Mouse (Mus musculus) lung, postnatal 0 days (tissue): ENCODE measurements around the gene Ccl22.

Experiments
- CTCF ChIP-seq: IDR thresholded peaks from 2 replicates; pipeline ENCODE4 v1.5.1; 2016; ENCODE audit warnings: antibody characterized with exemption, mild to moderate bottlenecking
- EP300 ChIP-seq: IDR thresholded peaks from 2 replicates; pipeline ENCODE4 v1.6.1; 2016; ENCODE audit warnings: antibody characterized with exemption, mild to moderate bottlenecking, control low read depth

- TF ChIP-seq CTCF (no peak), EP300 (no peak)
These were observed 19.4 kb upstream of the Ccl22 start for GRCm38 (mm10) chr8:94725998-94726397.
